Mouse (Mus musculus) liver, embryonic 14.5 days (tissue): ENCODE results near the gene Fer. TPM values are rescaled to one million over a fixed set of nuclear protein-coding genes. Genes with fewer than 3 reads are reported as not detected.

Experiments
- ATAC-seq: fragments of 200-750 bp; cut with Nextera tagmentation; 2 replicates; pipeline ENCODE4 v1.8.0; 2017; ENCODE audit warnings: moderate number of reproducible peaks, mild to moderate bottlenecking, moderate library complexity; ENCODE audit not compliant: insufficient read depth
- DNase-seq, 3 experiments: peaks; one replicate each; pipeline ENCODE4 v3.0.0-alpha.2; 2012 to 2013; ENCODE audit warnings: low read depth in 3 of 3, low spot score in 3 of 3
- H3K27ac ChIP-seq: fragments of 300-500 bp; sonication (generic); 2 replicates; pipeline ENCODE4 v1.5.1; 2014; ENCODE audit warnings: moderate library complexity, mild to moderate bottlenecking, control low read depth, inconsistent platforms
- H3K27me3 ChIP-seq: fragments of 300-500 bp; sonication (generic); 2 replicates; pipeline ENCODE4 v1.6.1; 2014; ENCODE audit warnings: mild to moderate bottlenecking, low read length, moderate library complexity; ENCODE audit not compliant: control insufficient read depth, insufficient read depth
- H3K36me3 ChIP-seq: fragments of 300-500 bp; sonication (generic); replicated peaks from 2 replicates; pipeline ENCODE4 v1.6.1; 2014; ENCODE audit warnings: low read depth; ENCODE audit not compliant: control insufficient read depth, insufficient read depth
- H3K4me1 ChIP-seq, 2 experiments: fragments of 200-500 bp in 1 of 2; fragments of 300-500 bp in 1 of 2; sonication (generic) in 1 of 2; replicated peaks; 2 replicates each; pipeline ENCODE4 v1.6.1; 2012 to 2014; ENCODE audit warnings: antibody characterized with exemption in 1 of 2, inconsistent platforms in 1 of 2, low read length in 1 of 2; ENCODE audit not compliant: control insufficient read depth in 2 of 2, insufficient read depth in 2 of 2
- H3K4me2 ChIP-seq: fragments of 300-500 bp; sonication (generic); 2 replicates; pipeline ENCODE4 v1.6.1; 2014; ENCODE audit warnings: low read depth, mild to moderate bottlenecking, control low read depth, moderate library complexity
- H3K4me3 ChIP-seq, 2 experiments: fragments of 200-500 bp in 1 of 2; fragments of 300-500 bp in 1 of 2; sonication (generic) in 1 of 2; 2 replicates each; pipeline ENCODE4 v1.5.1; 2012 to 2014; ENCODE audit warnings: low read depth in 2 of 2, low read length in 2 of 2, mild to moderate bottlenecking in 2 of 2, control low read depth in 1 of 2, inconsistent platforms in 1 of 2, moderate library complexity in 1 of 2; ENCODE audit not compliant: insufficient read depth in 1 of 2
- H3K9ac ChIP-seq: fragments of 300-500 bp; sonication (generic); replicated peaks from 2 replicates; pipeline ENCODE4 v1.6.1; 2014; ENCODE audit warnings: mild to moderate bottlenecking, control low read depth, moderate library complexity
- H3K9me3 ChIP-seq: fragments of 300-500 bp; sonication (generic); 2 replicates; pipeline ENCODE4 v1.6.1; 2016; ENCODE audit warnings: low read length, mixed read lengths; ENCODE audit not compliant: control insufficient read depth
- CTCF ChIP-seq: IDR thresholded peaks from 2 replicates; pipeline ENCODE4 v1.5.1; 2016; ENCODE audit warnings: antibody characterized with exemption, low read depth, control low read depth
- EP300 ChIP-seq: IDR thresholded peaks from 2 replicates; pipeline ENCODE4 v1.6.1; 2016; ENCODE audit warnings: antibody characterized with exemption, low read depth
- WGBS: fragments of 180-500 bp; shearing (Covaris S2); extraction: QIAGEN DNeasy Blood & Tissue Kit; methylation state at CpG from one replicate; pipeline ENCODE4 v1.1.7; 2014; ENCODE audit not compliant: insufficient replicate concordance; 5-methylcytosine and 5-hydroxymethylcytosine counted together
- polyA plus RNA-seq, 2 experiments: library from polyadenylated mRNA; depleted of rRNA in 1 of 2; stranded (reverse) in 1 of 2; unstranded in 1 of 2; fragments of >200 nt; fragmentation: Nextera tagmentation in 1 of 2; extraction: Ambion mirVana in 1 of 2; gene quantifications; 2 replicates each; pipeline versions ENCODE4 v1.2.1 to v1.2.3; 2012 to 2014

Fer gene
- polyA plus RNA-seq, 2 experiments, result 2.9 to 7.0 TPM

- ATAC-seq, result no peak
- Histone ChIP-seq H3K4me2 (no peak overlapping the region), H3K9me3 (no peaks in the 10 kb centered on the region), H3K4me3 (no peak overlapping the region), H3K27me3 (no peaks in the 10 kb centered on the region), H3K4me1 (peaks cover 0 to 8% of the 10 kb centered on the region in 2 experiments; a peak in 3 of 4 replicates), H3K9ac (no peak overlapping the region), H3K36me3 (no peaks in the 10 kb centered on the region), H3K27ac (no peak overlapping the region)
- WGBS, result 70% methylated on average over 1 of the region's 1 CpGs
- TF ChIP-seq CTCF (no peak), EP300 (no peak)
- no peak for DNase-seq
These were observed 133.1 kb downstream of the Fer start for GRCm38 (mm10) chr17:63995921-63996320.

GRCm38 (mm10) chr17:63997643-63998042 lies 134.8 kb downstream of the Fer start:
- H3K27ac ChIP-seq, result no peak overlapping the region
- peak; percentile 63; the same call in 1 of the 2 replicates for ATAC-seq
- H3K4me3 ChIP-seq, result no peak overlapping the region
- TF ChIP-seq CTCF, result no peak
- no peak for TF ChIP-seq EP300
- no peaks in the 10 kb centered on the region for H3K27me3 ChIP-seq
- no peak overlapping the region for H3K9ac ChIP-seq
- H3K4me2 ChIP-seq, result no peak overlapping the region
- H3K4me1 ChIP-seq, result peaks cover 0 to 8% of the 10 kb centered on the region in 2 experiments; a peak in 3 of 4 replicates
- WGBS, result 62% methylated on average over 6 of the region's 6 CpGs
- DNase-seq, result no peak
- H3K9me3 ChIP-seq, result no peaks in the 10 kb centered on the region
- no peaks in the 10 kb centered on the region for H3K36me3 ChIP-seq

- Histone ChIP-seq H3K4me2 (no peak overlapping the region), H3K9me3 (no peaks in the 10 kb centered on the region), H3K9ac (no peak overlapping the region), H3K4me3 (no peak overlapping the region), H3K4me1 (0 out of 4 replicates have a peak, but pooled peaks cover 0 to under 1% of the 10 kb centered on the region in 2 experiments), H3K36me3 (no peaks in the 10 kb centered on the region), H3K27ac (no peak overlapping the region), H3K27me3 (no peaks in the 10 kb centered on the region)
- TF ChIP-seq CTCF (no peak), EP300 (no peak)
- WGBS, result 78% methylated on average over 13 of the region's 13 CpGs
- ATAC-seq (no peak), DNase-seq (no peak)
These were observed 140.6 kb downstream of the Fer start for GRCm38 (mm10) chr17:64003444-64003843.

GRCm38 (mm10) chr17:64005575-64006249 lies 142.8 kb downstream of the Fer start:
- Histone ChIP-seq H3K27ac (no peak overlapping the region), H3K36me3 (no peaks in the 10 kb centered on the region), H3K4me1 (no peaks in the 10 kb centered on the region), H3K9ac (no peak overlapping the region), H3K4me2 (no peak overlapping the region), H3K27me3 (no peaks in the 10 kb centered on the region), H3K9me3 (no peaks in the 10 kb centered on the region), H3K4me3 (no peak overlapping the region)
- WGBS, result 77% methylated on average over 4 of the region's 4 CpGs
- DNase-seq, result no peak
- TF ChIP-seq EP300 (no peak), CTCF (no peak)
- ATAC-seq, result no peak

GRCm38 (mm10) chr17:64016606-64017005 lies 153.7 kb downstream of the Fer start:
- Histone ChIP-seq H3K4me3 (no peak overlapping the region), H3K4me1 (peaks cover 0 to 6% of the 10 kb centered on the region in 2 experiments; a peak in 3 of 4 replicates), H3K27ac (no peak overlapping the region), H3K27me3 (no peaks in the 10 kb centered on the region), H3K4me2 (no peak overlapping the region), H3K9ac (no peak overlapping the region), H3K9me3 (no peaks in the 10 kb centered on the region), H3K36me3 (no peaks in the 10 kb centered on the region)
- no peak for ATAC-seq
- WGBS, result 82% methylated on average over 4 of the region's 4 CpGs
- no peak for TF ChIP-seq CTCF
- TF ChIP-seq EP300, result no peak
- DNase-seq, result no peak
